Mouse (Mus musculus): ENCODE data around the gene Ap1g1. TPM values are rescaled to one million over a fixed set of nuclear protein-coding genes. Genes with fewer than 3 reads are reported as not detected.
A peak's percentile ranks its signal among the peaks of the same experiment; 100 is the strongest.

The Ap1g1 gene
- polyA plus RNA-seq, 1 experiment from 2014 or later = 19.4 TPM

DNA sequence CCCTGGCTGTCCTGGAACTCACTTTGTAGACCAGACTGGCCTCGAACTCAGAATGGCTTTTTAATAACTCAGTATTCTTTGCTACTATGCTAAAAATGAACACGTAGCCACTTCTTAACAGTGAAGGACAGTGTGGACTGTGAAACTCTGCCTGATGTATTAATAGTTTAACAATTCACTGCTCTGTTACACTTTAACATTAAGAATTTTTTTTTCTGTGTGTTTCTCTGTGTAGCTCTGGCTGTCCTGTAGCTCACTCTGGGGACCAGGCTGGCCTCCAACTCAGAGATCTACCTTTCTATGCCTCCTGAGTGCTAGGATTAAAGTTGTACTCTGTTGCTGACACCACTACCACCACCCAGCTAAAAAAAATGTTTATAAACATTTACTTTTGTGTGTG is 45.2 kb downstream of the Ap1g1 start:
- Histone ChIP-seq H3K4me2 (ENCODE audit: low read depth, low read length) (no peak overlapping the region), H3K9ac (ENCODE audit: low read depth, low read length) (no peak overlapping the region), H3K4me3 (ENCODE audit: low read depth, low read length) (no peak overlapping the region), H3K27me3 (ENCODE audit: control insufficient read depth, insufficient read depth, low read depth, low read length) (no peaks in the 10 kb centered on the region), H3K9me3 (replicated peaks; ENCODE audit: control insufficient read depth, low read length) (no peaks in the 10 kb centered on the region), H3K36me3 (ENCODE audit: control insufficient read depth, insufficient read depth) (no peaks in the 10 kb centered on the region; the same call in 1 of the 2 replicates), H3K27ac (ENCODE audit: low read length) (no peak overlapping the region), H3K4me1 (ENCODE audit: control insufficient read depth, low read depth, low read length) (peaks cover 2% of the 10 kb centered on the region; the same call in 1 of the 2 replicates)
- 78% methylated on average over 2 of the region's 2 CpGs for WGBS (ENCODE audit: insufficient replicate concordance)
- peak; percentile 61 for ATAC-seq (ENCODE audit: low read depth)

- Histone ChIP-seq H3K9ac (ENCODE audit: low read depth, low read length) (no peak overlapping the region), H3K27me3 (ENCODE audit: control insufficient read depth, insufficient read depth, low read depth, low read length) (no peaks in the 10 kb centered on the region), H3K27ac (ENCODE audit: low read length) (no peak overlapping the region), H3K9me3 (replicated peaks; ENCODE audit: control insufficient read depth, low read length) (no peaks in the 10 kb centered on the region), H3K4me1 (ENCODE audit: control insufficient read depth, low read depth, low read length) (peaks cover 3% of the 10 kb centered on the region), H3K4me2 (ENCODE audit: low read depth, low read length) (no peak overlapping the region), H3K36me3 (ENCODE audit: control insufficient read depth, insufficient read depth) (peaks cover 9% of the 10 kb centered on the region), H3K4me3 (ENCODE audit: low read depth, low read length) (no peak overlapping the region)
- peak; percentile 56 for ATAC-seq (ENCODE audit: low read depth)
- 60% methylated on average over 2 of the region's 2 CpGs for WGBS (ENCODE audit: insufficient replicate concordance)
Observed at GRCm38 (mm10) chr8:109839822-109840221, 61.5 kb downstream of the Ap1g1 start.

DNA sequence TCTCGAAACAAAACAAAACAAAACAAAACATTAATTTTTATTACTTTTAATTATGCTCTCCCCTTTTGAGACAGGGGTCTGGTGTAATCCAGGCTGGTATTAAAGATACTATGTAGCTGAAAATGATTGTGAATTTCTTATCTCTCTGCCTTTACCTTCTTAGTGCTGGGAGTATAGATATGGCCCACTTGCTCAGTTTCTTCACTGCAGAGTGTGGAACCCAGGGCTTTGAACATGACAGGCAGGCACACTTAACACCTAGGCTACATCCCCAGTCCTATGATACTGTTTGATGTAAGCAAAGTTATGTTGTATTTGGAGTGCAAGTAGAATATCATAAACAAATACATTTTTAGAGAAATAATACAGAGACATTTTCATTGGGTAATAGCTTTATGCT is 64.1 kb downstream of the Ap1g1 start:
- no peaks in the 10 kb centered on the region for H3K9me3 ChIP-seq (replicated peaks; ENCODE audit: control insufficient read depth, low read length)
- H3K4me2 ChIP-seq (ENCODE audit: low read depth, low read length) = no peak overlapping the region
- 88% methylated on average over 1 of the region's 1 CpGs for WGBS (ENCODE audit: insufficient replicate concordance)
- ATAC-seq (ENCODE audit: low read depth) = peak; percentile 53; the same call in 1 of the 2 replicates
- peaks cover 9% of the 10 kb centered on the region for H3K36me3 ChIP-seq (ENCODE audit: control insufficient read depth, insufficient read depth)
- H3K4me3 ChIP-seq (ENCODE audit: low read depth, low read length) = no peak overlapping the region
- no peak overlapping the region for H3K9ac ChIP-seq (ENCODE audit: low read depth, low read length)
- no peaks in the 10 kb centered on the region for H3K27me3 ChIP-seq (ENCODE audit: control insufficient read depth, insufficient read depth, low read depth, low read length)
- H3K4me1 ChIP-seq (ENCODE audit: control insufficient read depth, low read depth, low read length) = peaks cover 3% of the 10 kb centered on the region
- no peak overlapping the region for H3K27ac ChIP-seq (ENCODE audit: low read length)

DNA sequence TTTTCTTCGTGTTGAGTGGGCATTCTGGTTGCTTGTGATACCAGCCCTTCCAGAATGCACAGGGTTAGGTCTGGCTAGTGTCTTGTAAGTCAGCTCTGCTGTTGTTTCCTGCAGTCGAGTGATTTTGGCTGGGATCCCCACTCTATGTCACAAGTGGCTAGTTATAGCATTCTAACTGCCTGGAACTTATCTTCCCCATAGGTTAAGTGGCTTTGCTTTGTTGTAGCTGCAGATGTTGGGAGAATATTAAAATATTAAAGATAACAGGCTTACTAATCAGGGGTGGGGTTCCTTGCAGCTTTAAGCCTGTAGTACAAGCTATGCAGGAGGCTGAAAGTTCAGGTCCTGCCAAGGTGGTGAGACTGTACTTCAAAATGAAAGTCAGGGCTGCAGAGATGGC is 69.5 kb downstream of the Ap1g1 start:
- Histone ChIP-seq H3K36me3 (ENCODE audit: control insufficient read depth, insufficient read depth) (peaks cover 33% of the 10 kb centered on the region), H3K4me1 (ENCODE audit: control insufficient read depth, low read depth, low read length) (peaks cover 7% of the 10 kb centered on the region), H3K27me3 (ENCODE audit: control insufficient read depth, insufficient read depth, low read depth, low read length) (no peaks in the 10 kb centered on the region), H3K9me3 (replicated peaks; ENCODE audit: control insufficient read depth, low read length) (no peaks in the 10 kb centered on the region), H3K27ac (ENCODE audit: low read length) (no peak overlapping the region), H3K9ac (ENCODE audit: low read depth, low read length) (no peak overlapping the region), H3K4me3 (ENCODE audit: low read depth, low read length) (no peak overlapping the region), H3K4me2 (ENCODE audit: low read depth, low read length) (no peak overlapping the region)
- WGBS (ENCODE audit: insufficient replicate concordance) = 20% methylated on average over 2 of the region's 2 CpGs
- ATAC-seq (ENCODE audit: low read depth) = peak; percentile 58

DNA sequence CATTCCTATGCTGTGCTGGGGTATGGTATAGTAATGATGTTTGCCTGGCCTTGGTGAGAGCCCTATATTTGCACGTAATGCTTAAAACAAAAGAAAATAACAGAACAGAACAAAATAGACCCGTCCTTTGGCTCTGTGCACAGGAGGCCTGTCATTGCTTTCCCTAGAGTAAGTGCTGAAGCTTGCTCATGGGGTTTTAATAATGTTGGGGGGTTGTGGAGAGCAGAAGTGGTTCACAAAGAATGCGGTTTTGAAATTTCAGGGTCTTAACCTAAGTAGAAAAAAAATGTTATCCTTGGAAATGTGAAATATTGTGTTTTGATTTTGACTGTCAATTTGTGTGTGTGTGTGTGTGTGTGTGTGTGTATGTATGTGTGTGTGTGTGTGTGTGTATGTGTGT is 70.6 kb downstream of the Ap1g1 start:
- no peak overlapping the region for H3K4me3 ChIP-seq (ENCODE audit: low read depth, low read length)
- no peak overlapping the region for H3K27ac ChIP-seq (ENCODE audit: low read length)
- no peak for ATAC-seq (ENCODE audit: low read depth)
- H3K9me3 ChIP-seq (replicated peaks; ENCODE audit: control insufficient read depth, low read length) = no peaks in the 10 kb centered on the region
- WGBS (ENCODE audit: insufficient replicate concordance) = 84% methylated on average over 3 of the region's 3 CpGs
- H3K4me2 ChIP-seq (ENCODE audit: low read depth, low read length) = no peak overlapping the region
- peaks cover 36% of the 10 kb centered on the region for H3K36me3 ChIP-seq (ENCODE audit: control insufficient read depth, insufficient read depth)
- H3K4me1 ChIP-seq (ENCODE audit: control insufficient read depth, low read depth, low read length) = peaks cover 7% of the 10 kb centered on the region
- H3K9ac ChIP-seq (ENCODE audit: low read depth, low read length) = no peak overlapping the region
- H3K27me3 ChIP-seq (ENCODE audit: control insufficient read depth, insufficient read depth, low read depth, low read length) = no peaks in the 10 kb centered on the region

- Histone ChIP-seq H3K27ac (ENCODE audit: low read length) (no peak overlapping the region), H3K9ac (ENCODE audit: low read depth, low read length) (no peak overlapping the region), H3K4me2 (ENCODE audit: low read depth, low read length) (no peak overlapping the region), H3K27me3 (ENCODE audit: control insufficient read depth, insufficient read depth, low read depth, low read length) (no peaks in the 10 kb centered on the region), H3K4me1 (ENCODE audit: control insufficient read depth, low read depth, low read length) (no peaks in the 10 kb centered on the region; the same call in 1 of the 2 replicates), H3K4me3 (ENCODE audit: low read depth, low read length) (no peak overlapping the region), H3K36me3 (ENCODE audit: control insufficient read depth, insufficient read depth) (peaks cover 49% of the 10 kb centered on the region), H3K9me3 (replicated peaks; ENCODE audit: control insufficient read depth, low read length) (no peaks in the 10 kb centered on the region)
- peak; percentile 76 for ATAC-seq (ENCODE audit: low read depth)
- WGBS (ENCODE audit: insufficient replicate concordance) = 31% methylated on average over 6 of the region's 6 CpGs
Observed at GRCm38 (mm10) chr8:109853423-109853822, 75.1 kb downstream of the Ap1g1 start.

DNA sequence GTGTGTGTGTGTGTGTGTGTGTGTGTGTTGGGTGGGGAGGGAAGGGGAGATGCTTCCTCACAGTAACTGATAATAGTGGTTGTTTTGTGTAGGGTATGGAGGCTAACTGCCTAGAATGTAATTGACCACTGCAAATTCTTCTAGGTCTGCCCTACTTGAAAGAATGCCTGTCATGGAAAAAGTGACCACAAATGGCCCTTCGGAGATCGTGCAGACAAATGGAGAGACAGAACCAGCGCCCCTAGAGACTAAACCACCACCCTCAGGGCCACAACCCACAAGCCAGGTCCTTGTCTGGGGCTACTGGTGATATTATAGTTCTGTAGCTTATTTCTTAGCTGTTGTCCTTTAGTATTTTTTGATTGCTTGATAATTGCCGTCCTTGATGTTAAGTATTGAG is 76.2 kb downstream of the Ap1g1 start:
- 82% methylated on average over 4 of the region's 4 CpGs for WGBS (ENCODE audit: insufficient replicate concordance)
- Histone ChIP-seq H3K4me1 (ENCODE audit: control insufficient read depth, low read depth, low read length) (no peaks in the 10 kb centered on the region), H3K27ac (ENCODE audit: low read length) (no peak overlapping the region), H3K4me2 (ENCODE audit: low read depth, low read length) (no peak overlapping the region), H3K9me3 (replicated peaks; ENCODE audit: control insufficient read depth, low read length) (no peaks in the 10 kb centered on the region), H3K27me3 (ENCODE audit: control insufficient read depth, insufficient read depth, low read depth, low read length) (no peaks in the 10 kb centered on the region), H3K36me3 (ENCODE audit: control insufficient read depth, insufficient read depth) (peaks cover 50% of the 10 kb centered on the region), H3K4me3 (ENCODE audit: low read depth, low read length) (no peak overlapping the region), H3K9ac (ENCODE audit: low read depth, low read length) (no peak overlapping the region)
- ATAC-seq (ENCODE audit: low read depth) = no peak

DNA sequence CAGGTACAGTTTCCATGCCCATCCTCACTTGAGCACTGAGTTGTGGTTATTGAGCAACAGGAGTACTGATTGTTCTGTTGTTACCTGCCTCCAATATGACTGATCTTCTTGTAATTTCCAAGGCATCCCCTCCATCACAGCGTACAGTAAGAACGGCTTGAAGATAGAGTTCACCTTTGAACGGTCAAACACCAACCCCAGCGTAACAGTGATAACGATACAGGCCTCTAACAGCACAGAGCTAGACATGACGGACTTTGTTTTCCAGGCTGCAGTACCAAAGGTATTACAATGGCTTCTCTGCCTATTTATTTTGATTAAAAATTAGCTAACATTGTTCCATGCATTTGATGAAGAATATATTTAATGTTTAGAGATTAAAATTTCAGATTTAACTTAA is 77.1 kb downstream of the Ap1g1 start:
- Histone ChIP-seq H3K4me1 (ENCODE audit: control insufficient read depth, low read depth, low read length) (no peaks in the 10 kb centered on the region), H3K27me3 (ENCODE audit: control insufficient read depth, insufficient read depth, low read depth, low read length) (no peaks in the 10 kb centered on the region), H3K36me3 (ENCODE audit: control insufficient read depth, insufficient read depth) (peaks cover 52% of the 10 kb centered on the region), H3K9ac (ENCODE audit: low read depth, low read length) (no peak overlapping the region), H3K4me3 (ENCODE audit: low read depth, low read length) (no peak overlapping the region), H3K9me3 (replicated peaks; ENCODE audit: control insufficient read depth, low read length) (no peaks in the 10 kb centered on the region), H3K4me2 (ENCODE audit: low read depth, low read length) (no peak overlapping the region), H3K27ac (ENCODE audit: low read length) (no peak overlapping the region)
- 83% methylated on average over 6 of the region's 6 CpGs for WGBS (ENCODE audit: insufficient replicate concordance)
- ATAC-seq (ENCODE audit: low read depth) = no peak

DNA sequence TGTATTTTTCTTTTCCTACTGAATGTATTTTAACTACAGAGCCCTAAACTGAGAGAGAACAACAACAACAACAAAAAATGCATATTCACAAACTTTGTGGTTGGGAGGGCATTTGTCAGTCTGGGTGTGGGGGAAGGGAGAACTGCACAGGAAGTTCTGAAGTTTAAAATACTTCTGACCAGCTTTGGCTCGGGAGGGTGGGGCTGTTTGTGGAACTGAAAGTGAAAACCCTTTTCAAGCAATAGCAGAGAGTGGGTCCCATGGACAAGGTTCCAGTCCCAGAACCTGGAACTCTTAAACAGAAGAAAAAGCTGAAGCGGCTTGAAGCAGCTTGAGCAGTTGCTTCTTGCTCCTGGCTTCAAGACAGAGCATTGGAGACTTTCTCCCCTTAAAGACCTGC is 85.0 kb downstream of the Ap1g1 start:
- WGBS (ENCODE audit: insufficient replicate concordance) = 35% methylated on average over 2 of the region's 2 CpGs
- Histone ChIP-seq H3K4me2 (ENCODE audit: low read depth, low read length) (peak overlapping the region; percentile 46), H3K36me3 (ENCODE audit: control insufficient read depth, insufficient read depth) (peaks cover 30% of the 10 kb centered on the region), H3K4me1 (ENCODE audit: control insufficient read depth, low read depth, low read length) (peaks cover 37% of the 10 kb centered on the region), H3K9me3 (replicated peaks; ENCODE audit: control insufficient read depth, low read length) (no peaks in the 10 kb centered on the region), H3K4me3 (ENCODE audit: low read depth, low read length) (peak overlapping the region; percentile 22; the same call in 1 of the 2 replicates), H3K27me3 (ENCODE audit: control insufficient read depth, insufficient read depth, low read depth, low read length) (no peaks in the 10 kb centered on the region), H3K27ac (ENCODE audit: low read length) (peak overlapping the region; percentile 96), H3K9ac (ENCODE audit: low read depth, low read length) (peak overlapping the region; percentile 54)
- ATAC-seq (ENCODE audit: low read depth) = no peak
